Mouse (Mus musculus) MEL (cell line): Measurements from ENCODE around the gene Prr15l. TPM values are rescaled to one million over a fixed set of nuclear protein-coding genes. Genes with fewer than 3 reads are reported as not detected.

Source experiments
- DNase-seq: peaks from one replicate; pipeline ENCODE4 v3.0.0; 2011; ENCODE audit warnings: low read depth, low spot score
- H3K27ac ChIP-seq: 2 replicates; pipeline ENCODE4 v1.5.1; 2012; ENCODE audit warnings: low read depth, mild to moderate bottlenecking, control low read depth, low read length, moderate library complexity; ENCODE audit not compliant: control insufficient read depth
- H3K27me3 ChIP-seq, 2 experiments: fragments of 150-350 bp in 1 of 2; sonication (generic) in 1 of 2; 2 replicates each; pipeline ENCODE4 v1.6.1; 2012; ENCODE audit warnings: low read length in 2 of 2, mild to moderate bottlenecking in 2 of 2, improper control_type of control experiment in 1 of 2, moderate library complexity in 1 of 2; ENCODE audit not compliant: insufficient read depth in 2 of 2, control insufficient read depth in 1 of 2
- H3K36me3 ChIP-seq, 2 experiments: 2 replicates each; pipeline ENCODE4 v1.6.1; 2012 to 2014; ENCODE audit warnings: low read length in 2 of 2, improper control_type of control experiment in 1 of 2, inconsistent platforms in 1 of 2, mild to moderate bottlenecking in 1 of 2; ENCODE audit not compliant: insufficient read depth in 2 of 2, control insufficient read depth in 1 of 2
- H3K4me1 ChIP-seq, 2 experiments: fragments of 150-350 bp in 1 of 2; sonication (generic) in 1 of 2; 2 replicates each; pipeline ENCODE4 v1.6.1; 2012; ENCODE audit warnings: low read length in 2 of 2, improper control_type of control experiment in 1 of 2, mild to moderate bottlenecking in 1 of 2; ENCODE audit not compliant: insufficient read depth in 2 of 2, control insufficient read depth in 1 of 2
- H3K4me3 ChIP-seq, 2 experiments: fragments of 150-350 bp in 1 of 2; sonication (generic) in 1 of 2; 2 replicates each; pipeline ENCODE4 v1.5.1; 2012; ENCODE audit warnings: low read depth in 2 of 2, low read length in 2 of 2, mild to moderate bottlenecking in 2 of 2, moderate library complexity in 2 of 2, control low read depth in 1 of 2, improper control_type of control experiment in 1 of 2; ENCODE audit not compliant: control insufficient read depth in 1 of 2, insufficient read depth in 1 of 2
- H3K79me2 ChIP-seq: 2 replicates; pipeline ENCODE4 v1.6.1; 2012; ENCODE audit warnings: mild to moderate bottlenecking, low read length, moderate library complexity; ENCODE audit not compliant: control insufficient read depth, poor library complexity, insufficient read depth
- H3K9ac ChIP-seq: 2 replicates; pipeline ENCODE4 v1.6.1; 2012; ENCODE audit warnings: low read depth, mild to moderate bottlenecking, control low read depth, low read length, moderate library complexity; ENCODE audit not compliant: control insufficient read depth, poor library complexity, severe bottlenecking
- H3K9me3 ChIP-seq: fragments of 150-350 bp; sonication (generic); replicated peaks from 2 replicates; pipeline ENCODE4 v1.6.1; 2012; ENCODE audit warnings: mild to moderate bottlenecking, low read length, improper control_type of control experiment, moderate library complexity; ENCODE audit not compliant: insufficient read depth
- BHLHE40 ChIP-seq: IDR thresholded peaks from 2 replicates; pipeline ENCODE4 v1.6.1; 2012; ENCODE audit warnings: low read depth, mild to moderate bottlenecking, inconsistent platforms, low read length, improper control_type of control experiment, borderline replicate concordance
- CHD1 ChIP-seq: IDR thresholded peaks from 2 replicates; pipeline ENCODE4 v1.6.1; 2012; ENCODE audit warnings: low read depth, mild to moderate bottlenecking, inconsistent platforms, low read length, improper control_type of control experiment
- CTCF ChIP-seq, 3 experiments: IDR thresholded peaks in 2 of 3; conservative IDR thresholded peaks in 1 of 3; 2 replicates each; pipeline ENCODE4 v1.5.1; 2011 to 2012; ENCODE audit warnings: low read length in 3 of 3, low read depth in 2 of 3, mild to moderate bottlenecking in 2 of 3, improper control_type of control experiment in 1 of 3, inconsistent platforms in 1 of 3, mixed read lengths in 1 of 3, moderate library complexity in 1 of 3; ENCODE audit not compliant: control insufficient read depth in 1 of 3, insufficient read depth in 1 of 3, poor library complexity in 1 of 3, severe bottlenecking in 1 of 3
- E2F4 ChIP-seq: IDR thresholded peaks from 2 replicates; pipeline ENCODE4 v1.6.1; 2011; ENCODE audit warnings: low read depth, low read length, improper control_type of control experiment, borderline replicate concordance
- EP300 ChIP-seq, 2 experiments: IDR thresholded peaks; 2 replicates each; pipeline ENCODE4 v1.6.1; 2011; ENCODE audit warnings: improper control_type of control experiment in 2 of 2, low read length in 2 of 2, low read depth in 1 of 2, mild to moderate bottlenecking in 1 of 2
- GATA1 ChIP-seq: IDR thresholded peaks from 2 replicates; pipeline ENCODE4 v1.6.1; 2011; ENCODE audit warnings: low read depth, low read length, improper control_type of control experiment
- HCFC1 ChIP-seq: IDR thresholded peaks from 2 replicates; pipeline ENCODE4 v1.6.1; 2012; ENCODE audit warnings: low read depth, mild to moderate bottlenecking, inconsistent platforms, low read length, improper control_type of control experiment, moderate library complexity
- KAT2A ChIP-seq: conservative IDR thresholded peaks from 2 replicates; pipeline ENCODE4 v1.6.1; 2012; ENCODE audit warnings: low read depth, low read length, improper control_type of control experiment, inconsistent platforms
- MEF2A ChIP-seq: IDR thresholded peaks from 2 replicates; pipeline ENCODE4 v1.6.1; 2014; ENCODE audit warnings: low read depth, mild to moderate bottlenecking, inconsistent platforms, low read length, improper control_type of control experiment; ENCODE audit not compliant: poor library complexity, insufficient replicate concordance, severe bottlenecking; ENCODE audit errors: extremely low read depth
- MXI1 ChIP-seq: IDR thresholded peaks from 2 replicates; pipeline ENCODE4 v1.6.1; 2011; ENCODE audit warnings: mild to moderate bottlenecking, low read depth, low read length, improper control_type of control experiment
- MYC ChIP-seq: IDR thresholded peaks from 2 replicates; pipeline ENCODE4 v1.6.1; 2011; ENCODE audit warnings: low read depth, mild to moderate bottlenecking, low read length, improper control_type of control experiment, moderate library complexity
- NELFE ChIP-seq: IDR thresholded peaks from 2 replicates; pipeline ENCODE4 v1.6.1; 2011; ENCODE audit warnings: low read depth, low read length, improper control_type of control experiment
- NRF1 ChIP-seq: IDR thresholded peaks from 2 replicates; pipeline ENCODE4 v1.6.1; 2014; ENCODE audit warnings: low read depth, mild to moderate bottlenecking, inconsistent platforms, low read length, improper control_type of control experiment, moderate library complexity; ENCODE audit not compliant: poor library complexity, insufficient read depth, severe bottlenecking
- POLR2A ChIP-seq, 2 experiments: IDR thresholded peaks; 2 replicates each; pipeline ENCODE4 v1.6.1; 2011 to 2012; ENCODE audit warnings: low read length in 2 of 2, mild to moderate bottlenecking in 2 of 2, control low read depth in 1 of 2, improper control_type of control experiment in 1 of 2, low read depth in 1 of 2, moderate library complexity in 1 of 2; ENCODE audit not compliant: control insufficient read depth in 1 of 2, insufficient read depth in 1 of 2, poor library complexity in 1 of 2
- POLR2AphosphoS2 ChIP-seq: IDR thresholded peaks from 2 replicates; pipeline ENCODE4 v1.6.1; 2011; ENCODE audit warnings: low read length, improper control_type of control experiment
- RAD21 ChIP-seq: IDR thresholded peaks from 2 replicates; pipeline ENCODE4 v1.6.1; 2011; ENCODE audit warnings: mild to moderate bottlenecking, low read depth, low read length, improper control_type of control experiment
- RCOR1 ChIP-seq: IDR thresholded peaks from 2 replicates; pipeline ENCODE4 v1.6.1; 2012; ENCODE audit warnings: low read depth, mild to moderate bottlenecking, inconsistent platforms, low read length, improper control_type of control experiment
- SMC3 ChIP-seq: IDR thresholded peaks from 2 replicates; pipeline ENCODE4 v1.6.1; 2011; ENCODE audit warnings: low read depth, low read length, improper control_type of control experiment
- TAL1 ChIP-seq: IDR thresholded peaks from 2 replicates; pipeline ENCODE4 v1.6.1; 2012; ENCODE audit warnings: mild to moderate bottlenecking, inconsistent platforms, low read length, moderate library complexity, mixed read lengths
- TBP ChIP-seq: IDR thresholded peaks from 2 replicates; pipeline ENCODE4 v1.8.0; 2011; ENCODE audit warnings: low read depth, low read length, improper control_type of control experiment
- TCF12 ChIP-seq: IDR thresholded peaks from 2 replicates; pipeline ENCODE4 v1.6.1; 2014; ENCODE audit warnings: low read depth, mild to moderate bottlenecking, inconsistent platforms, low read length, improper control_type of control experiment, moderate library complexity
- UBTF ChIP-seq: IDR thresholded peaks from 2 replicates; pipeline ENCODE4 v1.6.1; 2012; ENCODE audit warnings: low read depth, mild to moderate bottlenecking, inconsistent platforms, low read length, improper control_type of control experiment, moderate library complexity, borderline replicate concordance; ENCODE audit not compliant: insufficient read depth
- polyA plus RNA-seq, 2 experiments: library from polyadenylated mRNA; stranded (reverse) in 1 of 2; unstranded in 1 of 2; fragments of >175 nt in 1 of 2; fragments of >200 nt in 1 of 2; gene quantifications; 2 replicates each; pipeline versions ENCODE4 v1.2.1 to v1.2.4; 2012; ENCODE audit warnings: low replicate concordance in 2 of 2, low read depth in 1 of 2; ENCODE audit not compliant: insufficient read length in 2 of 2, insufficient read depth in 1 of 2, missing spikeins in 1 of 2
- total RNA-seq: library from RNA; depleted of rRNA; stranded (reverse); fragments of 300-350 nt; gene quantifications from 2 replicates; pipeline ENCODE4 v1.2.3, GENCODE M21; 2012; rRNA removed

Prr15l gene
- total RNA-seq: 0.08 TPM in 1 of 2 replicates, not detected in the other
- under 1 TPM in 1 of 2 experiments, not detected in 1; 0.19 TPM for polyA plus RNA-seq

DNA sequence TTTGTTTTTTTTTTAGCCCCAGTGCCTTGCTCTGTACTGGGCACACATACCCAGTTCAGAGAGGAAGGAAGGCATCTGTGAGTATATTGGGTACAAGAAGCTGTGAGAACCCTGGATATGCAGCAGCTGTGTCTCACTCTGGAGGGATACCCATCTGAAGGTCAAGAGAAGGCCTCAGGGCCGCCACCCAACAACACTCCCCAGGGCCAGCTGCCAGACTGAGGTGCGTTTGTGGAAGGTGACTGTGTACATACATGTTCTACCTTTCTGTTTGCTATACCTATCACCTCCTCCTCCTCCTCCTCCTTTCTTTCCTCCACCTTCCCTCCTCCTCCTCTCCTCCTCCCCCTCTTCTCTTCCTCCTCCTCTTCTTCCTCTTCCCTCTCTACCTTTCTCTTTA, at the start of gene Prr15l:
Gene Prr15l (plus strand): TSS at position 17 of the 400 bp plus-strand sequence.
- no peaks in the 10 kb centered on the region for H3K79me2 ChIP-seq
- peaks cover 9 to 31% of the 10 kb centered on the region in 2 experiments for H3K4me1 ChIP-seq
- no peak within 1 kb of the TSS for H3K9ac ChIP-seq
- no peak for DNase-seq
- H3K27me3 ChIP-seq: no peaks in the 10 kb centered on the region
- no peak within 1 kb of the TSS for H3K4me3 ChIP-seq
- H3K9me3 ChIP-seq: no peaks in the 10 kb centered on the region
- peaks cover 0 to 18% of the 10 kb centered on the region in 2 experiments; a peak in 2 of 4 replicates for H3K36me3 ChIP-seq
- H3K27ac ChIP-seq: no peak within 1 kb of the TSS
- no peak for TF ChIP-seq TAL1
- no peak for TF ChIP-seq UBTF
- no peak for TF ChIP-seq TCF12
- no peak for TF ChIP-seq CHD1
- no peak for TF ChIP-seq SMC3
- no peak for TF ChIP-seq MYC
- no peak for TF ChIP-seq E2F4
- no peak for TF ChIP-seq HCFC1
- TF ChIP-seq, all 39 proteins: peak for 0

DNA sequence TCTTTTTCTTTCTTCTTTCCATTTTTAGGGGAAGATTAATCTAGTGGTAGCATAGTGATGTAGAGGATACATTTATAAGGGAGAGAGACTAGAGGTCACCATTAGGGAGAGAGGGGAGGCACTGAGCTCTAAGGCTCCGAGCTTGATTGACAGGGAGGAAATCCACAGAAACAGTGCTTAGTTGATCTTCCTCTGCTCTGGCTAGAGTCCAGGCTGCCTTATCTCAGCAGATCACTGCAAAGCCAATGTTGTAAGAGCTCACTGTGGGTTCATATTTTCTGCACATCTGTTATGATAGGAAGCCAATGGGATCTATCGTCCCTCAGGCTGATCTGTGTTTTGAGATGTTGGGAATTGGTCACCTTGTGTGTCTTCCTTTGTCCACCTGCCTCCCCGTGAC, 49.2 kb upstream of the Prr15l start:
- peak; percentile 46; the same call in 1 of the 2 replicates for TF ChIP-seq RCOR1
- TF ChIP-seq GATA1: peak; percentile 84
- peak in 1 of 2 experiments; percentile 5; a peak in 1 of 4 replicates for TF ChIP-seq EP300 (IDR thresholded peaks at IDR 0.05; ENCODE audit: low read depth in 1 of 2, low read length in 2 of 2)
- TF ChIP-seq MEF2A: no peak
- no peak for TF ChIP-seq TAL1
- Histone ChIP-seq H3K9ac (no peak overlapping the region), H3K36me3 (no peaks in the 10 kb centered on the region; a peak in 1 of 4 replicates), H3K4me1 (peaks cover 0 to 7% of the 10 kb centered on the region in 2 experiments; a peak in 2 of 4 replicates), H3K4me3 (no peak overlapping the region), H3K27ac (no peak overlapping the region), H3K9me3 (no peaks in the 10 kb centered on the region), H3K79me2 (no peaks in the 10 kb centered on the region), H3K27me3 (peaks cover 43 to 59% of the 10 kb centered on the region in 2 experiments)
- DNase-seq: peak; percentile 74

- Histone ChIP-seq H3K27me3 (peaks cover 45 to 60% of the 10 kb centered on the region in 2 experiments), H3K9ac (no peak overlapping the region), H3K36me3 (no peaks in the 10 kb centered on the region; a peak in 1 of 4 replicates), H3K4me1 (peaks cover 0 to 7% of the 10 kb centered on the region in 2 experiments; a peak in 2 of 4 replicates), H3K4me3 (no peak overlapping the region), H3K79me2 (no peaks in the 10 kb centered on the region), H3K9me3 (no peaks in the 10 kb centered on the region), H3K27ac (no peak overlapping the region)
- DNase-seq: no peak
- TF ChIP-seq GATA1 (no peak), CTCF (IDR thresholded peaks at IDR 0.05 in 2 of 3, conservative IDR thresholded peaks at IDR 0.05 in 1 of 3; ENCODE audit: control insufficient read depth in 1 of 3, insufficient read depth in 1 of 3, low read depth in 2 of 3, low read length in 3 of 3, poor library complexity in 1 of 3, severe bottlenecking in 1 of 3) (no peak), POLR2A (IDR thresholded peaks at IDR 0.05; ENCODE audit: control insufficient read depth in 1 of 2, insufficient read depth in 1 of 2, low read depth in 1 of 2, low read length in 2 of 2, poor library complexity in 1 of 2) (no peak), TBP (no peak), RAD21 (no peak), NELFE (no peak), MXI1 (no peak), BHLHE40 (no peak), NRF1 (no peak), KAT2A (no peak), POLR2AphosphoS2 (no peak)
Measured at GRCm38 (mm10) chr11:96879359-96879758, 48.5 kb upstream of the Prr15l start.
